Mouse (Mus musculus): ENCODE results near the gene Hdac9.
"Not testable (repeated sequence)": the region's sequence is repeated elsewhere in the genome, so short reads cannot be mapped to it uniquely, and the experiment has no call there.

Gene Hdac9

DNA sequence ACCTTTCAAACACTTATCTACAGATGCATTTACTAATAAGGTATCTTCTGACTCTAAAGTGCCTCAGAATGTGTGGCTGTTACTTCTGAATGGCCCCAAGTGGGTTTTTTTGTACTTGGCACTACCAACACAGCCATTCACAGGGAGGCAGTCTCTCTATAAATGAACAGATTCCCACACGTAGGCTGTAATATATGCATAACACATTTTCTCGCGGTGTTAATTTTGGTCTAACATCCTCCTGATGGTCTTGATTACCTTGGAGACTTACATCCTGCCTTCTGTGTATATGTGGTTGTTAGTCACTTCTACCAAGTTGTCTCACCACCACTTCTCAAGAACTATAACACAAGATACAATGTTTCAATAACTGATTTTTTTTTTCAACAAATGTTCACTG lies 419.2 kb downstream of the Hdac9 start:
- peak; percentile 32 for DNase-seq (ENCODE audit: low read depth, low spot score)

DNA sequence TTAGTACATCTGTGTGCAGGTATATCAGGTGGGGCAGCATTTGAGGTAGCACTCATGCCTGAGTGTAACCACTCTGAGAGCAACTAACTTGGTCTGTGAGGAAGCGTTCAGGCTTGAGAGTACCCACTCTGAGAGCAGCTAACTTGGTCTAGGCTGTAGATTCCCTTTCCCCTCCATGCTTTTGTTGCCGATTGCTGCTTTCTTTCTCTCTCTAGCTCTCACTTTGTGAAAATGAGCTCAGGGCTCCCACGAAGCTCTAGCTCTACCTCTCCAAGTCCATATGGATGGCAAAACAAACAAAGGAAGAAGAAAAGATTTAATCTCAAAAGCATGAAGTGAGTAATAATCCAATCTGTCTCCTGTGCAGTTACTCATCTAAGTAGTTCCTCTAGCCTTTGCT lies 421.0 kb downstream of the Hdac9 start:
- DNase-seq (ENCODE audit: low read depth, low spot score) = peak; percentile 56

DNA sequence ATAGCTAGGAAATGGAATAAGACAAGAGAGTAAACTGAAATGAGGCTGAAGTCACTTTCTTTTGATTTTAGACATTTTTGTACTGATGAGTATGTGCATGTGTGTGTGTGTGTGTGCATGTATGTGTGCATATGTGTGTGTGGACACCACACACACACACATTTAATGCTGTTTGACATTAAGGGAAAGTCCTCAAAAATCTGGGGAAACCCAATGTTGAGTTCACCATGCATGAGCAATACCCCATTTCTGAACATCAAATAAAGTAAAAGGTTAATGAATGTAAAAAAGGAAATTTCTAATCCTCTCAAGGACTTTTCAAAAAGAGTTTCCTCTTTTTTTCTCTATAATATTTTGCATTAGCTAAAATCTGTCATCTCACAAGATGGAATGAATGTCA lies 427.3 kb downstream of the Hdac9 start:
- DNase-seq (ENCODE audit: low read depth, low spot score) = peak; percentile 52

DNA sequence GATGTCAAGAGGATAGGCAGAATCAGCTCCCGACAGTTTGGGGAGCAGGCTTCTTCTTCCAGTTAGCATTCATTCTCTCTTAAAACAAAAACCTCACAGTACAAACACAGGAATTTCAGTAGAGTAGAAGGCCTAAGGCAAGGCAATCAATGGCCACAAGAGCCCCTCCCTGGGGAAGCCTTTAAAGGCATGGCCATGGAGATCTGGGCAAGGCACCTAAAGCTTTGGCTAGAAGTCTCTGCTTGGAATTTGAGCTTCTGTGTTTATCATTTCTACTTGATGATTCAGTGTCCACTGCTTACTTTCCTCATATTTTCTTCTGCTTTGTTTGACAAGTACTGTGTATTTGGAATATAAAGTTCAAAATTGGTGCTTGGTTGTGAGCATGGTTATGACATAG lies 429.2 kb downstream of the Hdac9 start:
- no peak for DNase-seq (ENCODE audit: low read depth, low spot score)

DNA sequence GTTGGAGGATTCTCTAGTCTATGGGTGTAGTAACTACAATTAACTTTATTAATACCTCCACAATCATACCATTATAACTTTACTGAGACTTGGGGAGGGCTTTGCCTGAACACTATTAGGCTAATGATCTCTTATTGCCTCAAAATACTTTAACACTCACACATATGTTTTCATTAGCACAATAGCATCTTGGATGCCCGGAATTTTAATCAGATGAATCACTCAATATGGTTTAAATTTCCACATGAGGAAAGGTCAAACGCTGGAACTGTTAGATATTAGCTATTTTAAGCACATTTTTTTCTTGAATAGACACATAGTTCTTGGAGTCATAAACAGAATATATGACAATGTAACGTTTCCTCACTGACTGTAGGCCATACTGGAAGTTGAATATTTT lies 429.9 kb downstream of the Hdac9 start:
- no peak for DNase-seq (ENCODE audit: low read depth, low spot score)

DNA sequence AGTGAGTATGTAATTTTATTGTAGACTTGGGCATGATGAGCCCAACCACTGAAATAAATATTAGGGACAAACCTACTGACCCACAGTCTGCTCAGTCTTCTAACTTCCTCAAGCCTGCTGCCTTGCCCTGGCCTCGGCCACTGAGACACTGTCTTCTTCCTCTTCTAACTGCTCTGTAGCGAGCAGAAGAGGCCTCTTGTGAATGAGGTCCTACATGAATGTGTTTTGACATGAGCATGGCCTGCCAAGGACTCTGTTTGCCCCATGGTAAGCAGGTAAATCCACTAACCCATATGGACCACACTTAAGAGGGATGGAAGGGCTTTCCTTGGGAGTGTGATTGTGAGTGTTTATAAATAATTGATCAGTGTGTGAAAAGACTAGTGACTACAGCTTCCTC lies 430.9 kb downstream of the Hdac9 start:
- no peak for DNase-seq (ENCODE audit: low read depth, low spot score)

DNA sequence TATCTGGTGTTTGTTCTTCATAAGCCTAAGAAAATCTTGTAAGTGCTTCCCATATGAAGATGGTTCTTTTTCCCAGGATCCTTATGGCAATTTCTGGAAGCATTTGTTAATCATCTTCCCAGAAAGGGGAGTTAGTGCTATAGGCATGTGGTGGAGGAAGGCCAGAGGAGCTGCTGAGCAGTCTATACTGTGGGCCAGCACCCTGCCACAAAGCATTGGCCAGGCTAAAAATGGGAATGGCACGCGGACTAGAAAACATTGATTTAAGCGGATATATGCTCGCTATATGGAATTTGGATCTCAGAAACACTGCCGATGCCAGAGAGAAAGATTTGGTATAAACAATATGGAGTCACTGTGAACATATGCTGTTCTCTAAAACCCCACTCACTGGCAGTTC lies 435.2 kb downstream of the Hdac9 start:
- DNase-seq (ENCODE audit: low read depth, low spot score) = no peak

DNA sequence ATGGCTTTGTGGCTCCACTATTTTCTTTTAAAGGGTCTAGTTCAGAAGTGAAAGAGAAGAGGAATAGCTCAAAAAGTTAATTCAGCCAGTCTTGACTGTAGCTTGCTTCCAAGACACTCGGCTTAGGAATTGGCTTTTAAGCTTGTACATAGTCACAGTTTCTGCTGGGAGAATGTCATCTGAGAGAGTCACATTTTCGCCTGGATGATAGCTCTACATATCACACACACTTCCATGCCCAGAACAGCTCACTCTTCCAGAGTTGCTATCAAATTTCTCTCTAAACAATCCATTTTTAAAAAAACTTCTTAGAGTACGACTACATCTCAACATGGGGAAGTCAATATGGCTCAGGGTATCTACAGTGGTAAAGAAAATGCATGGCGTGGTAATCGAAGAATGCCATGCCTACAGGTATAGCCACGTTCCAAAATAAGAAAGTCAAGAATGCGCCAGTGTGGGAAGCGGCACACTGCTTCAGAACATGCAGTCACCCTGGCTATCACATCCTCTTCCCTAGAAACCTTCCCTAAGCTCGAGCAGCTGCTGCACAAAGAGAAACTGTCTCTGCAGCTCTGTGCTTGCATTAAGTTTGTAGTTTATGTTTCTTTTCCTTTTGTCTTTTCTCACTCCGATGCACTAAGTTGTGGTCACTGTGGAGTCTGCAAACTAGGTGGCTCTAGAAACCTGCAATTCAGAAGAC lies 443.8 kb downstream of the Hdac9 start:
- DNase-seq (ENCODE audit: low read depth, low spot score) = no peak

DNA sequence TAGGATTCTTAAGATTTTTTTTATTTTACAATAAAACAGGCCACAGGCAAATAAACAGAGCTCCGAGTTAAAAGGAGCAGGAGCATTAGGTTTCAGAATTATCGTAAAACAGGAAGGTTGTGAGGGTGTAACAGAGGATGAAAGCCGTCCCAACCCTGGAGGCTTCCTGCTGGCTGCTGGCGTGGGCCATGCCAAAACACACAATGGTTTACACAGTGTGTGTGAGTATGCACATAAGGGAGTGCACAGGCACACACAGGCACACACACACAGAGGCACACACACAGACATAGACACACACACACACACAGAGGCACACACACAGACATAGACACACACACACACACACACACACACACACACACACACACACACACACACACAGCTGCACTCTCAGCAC lies 444.4 kb downstream of the Hdac9 start:
- no peak for DNase-seq (ENCODE audit: low read depth, low spot score)

DNA sequence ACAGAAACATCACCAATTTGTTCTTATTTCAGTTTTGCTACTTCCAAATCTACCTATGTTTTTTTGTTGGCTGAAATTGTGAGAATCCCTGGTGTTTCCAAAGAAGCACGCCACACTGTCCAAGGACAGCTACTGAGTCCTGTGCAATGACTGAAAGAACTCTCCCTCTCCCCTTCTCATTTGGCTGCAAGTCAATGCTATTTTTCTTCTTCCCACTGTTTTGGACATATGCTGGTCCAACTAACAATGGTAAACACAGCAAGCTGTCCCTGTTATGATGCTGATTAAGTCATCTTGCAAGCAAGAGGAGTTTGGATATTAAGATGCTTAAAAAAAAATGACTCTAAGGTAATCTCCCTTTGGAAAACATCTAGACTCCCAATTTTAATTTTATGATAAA lies 455.2 kb downstream of the Hdac9 start:
- no peak for DNase-seq (ENCODE audit: low read depth, low spot score)

DNA sequence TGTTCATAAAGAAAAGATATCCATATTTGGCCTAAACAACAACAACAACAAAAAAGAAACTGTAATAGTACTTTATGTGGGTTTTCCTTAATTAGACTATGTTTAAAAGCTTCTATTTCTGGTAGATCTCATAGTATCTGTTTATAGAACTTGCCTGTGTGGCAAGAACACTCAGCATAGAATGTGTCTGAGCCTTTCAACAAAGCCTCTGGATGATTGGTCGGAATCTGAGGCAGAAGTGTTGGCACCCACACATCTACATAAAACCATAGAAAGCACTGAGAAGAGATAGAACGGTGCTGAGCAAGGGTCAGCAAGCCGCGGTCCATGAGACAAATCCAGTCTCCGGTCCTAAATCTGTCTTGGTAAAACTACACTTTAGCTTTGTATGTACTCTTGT lies 464.3 kb downstream of the Hdac9 start:
- no peak for DNase-seq (ENCODE audit: low read depth, low spot score)

DNA sequence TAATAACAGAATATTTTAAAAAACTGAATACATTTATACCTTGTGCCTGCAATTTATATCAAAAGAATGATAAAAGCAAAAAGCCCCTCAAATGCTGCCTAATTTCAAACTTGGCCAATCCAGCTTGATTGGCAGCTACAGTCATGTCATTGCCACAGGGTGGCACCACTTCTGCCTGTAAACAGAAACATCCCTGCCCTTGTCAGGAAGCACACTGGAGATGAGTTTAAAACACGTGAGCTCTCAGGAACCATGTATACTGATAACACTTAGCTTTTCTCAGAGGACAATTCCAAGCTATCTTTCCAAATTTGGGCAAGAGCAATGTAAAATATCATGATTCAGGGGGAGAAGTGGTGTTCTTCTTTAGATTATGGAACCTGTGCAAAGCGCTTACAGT lies 465.7 kb downstream of the Hdac9 start:
- peak; percentile 56 for DNase-seq (ENCODE audit: low read depth, low spot score)

DNA sequence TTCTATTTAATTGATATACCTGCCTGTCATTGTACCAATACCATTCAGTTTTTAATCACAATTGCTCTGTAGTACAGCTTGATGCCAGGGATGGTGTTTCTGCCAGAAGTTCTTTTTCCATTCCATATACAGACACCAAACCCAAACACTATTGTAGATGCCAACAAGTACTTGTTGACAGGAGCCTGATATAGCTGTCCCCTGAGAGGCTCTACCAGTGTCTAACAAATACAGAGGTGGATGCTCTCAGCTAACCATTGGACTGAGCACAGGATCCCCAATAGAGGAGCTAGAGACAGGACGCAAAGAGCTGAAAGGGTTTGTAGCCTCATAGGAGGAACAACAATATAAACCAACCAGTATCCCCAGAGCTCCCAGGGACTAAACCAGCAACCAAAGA lies 472.2 kb downstream of the Hdac9 start:
- DNase-seq (ENCODE audit: low read depth, low spot score) = not testable (repeated sequence)

DNA sequence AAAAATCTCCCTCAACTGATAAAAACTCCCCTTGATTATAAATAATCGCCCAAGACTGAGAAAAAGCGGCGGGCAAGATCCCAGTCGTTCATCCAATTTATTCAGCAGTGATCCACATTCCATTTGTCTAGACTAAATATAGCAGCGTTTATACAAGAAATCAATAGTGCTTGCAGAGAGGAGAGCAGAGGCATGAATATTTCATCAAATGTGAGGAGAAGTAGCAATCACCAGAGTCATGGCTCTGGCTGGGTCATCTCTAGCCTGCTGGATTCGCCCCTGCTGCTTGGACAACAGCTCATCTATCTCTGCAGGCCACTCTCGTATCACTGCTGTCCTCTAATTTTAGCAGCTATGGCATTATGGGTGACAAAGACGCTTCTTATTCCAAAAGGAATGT lies 476.0 kb downstream of the Hdac9 start:
- no peak for DNase-seq (ENCODE audit: low read depth, low spot score)

DNA sequence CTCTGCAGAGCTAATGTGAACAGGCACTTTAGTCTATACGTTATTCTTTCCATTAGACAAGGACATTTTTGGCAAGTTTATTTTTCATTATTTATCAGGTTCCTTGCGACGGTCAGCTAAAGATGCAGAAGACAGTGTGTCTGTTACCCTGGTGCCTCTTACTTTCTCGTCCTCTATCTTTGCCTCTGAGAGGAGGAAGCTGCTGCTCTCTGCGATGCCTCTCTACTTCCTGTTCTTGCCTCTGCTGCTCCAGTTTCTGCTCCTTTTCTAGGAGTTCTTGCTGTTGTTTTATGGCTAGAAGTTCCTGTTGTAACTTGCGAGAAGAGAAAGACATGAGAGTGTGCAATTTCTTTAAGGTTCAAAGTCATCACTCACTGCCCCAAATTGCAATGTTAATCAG lies 484.0 kb downstream of the Hdac9 start:
- peak; percentile 33 for DNase-seq (ENCODE audit: low read depth, low spot score)

DNA sequence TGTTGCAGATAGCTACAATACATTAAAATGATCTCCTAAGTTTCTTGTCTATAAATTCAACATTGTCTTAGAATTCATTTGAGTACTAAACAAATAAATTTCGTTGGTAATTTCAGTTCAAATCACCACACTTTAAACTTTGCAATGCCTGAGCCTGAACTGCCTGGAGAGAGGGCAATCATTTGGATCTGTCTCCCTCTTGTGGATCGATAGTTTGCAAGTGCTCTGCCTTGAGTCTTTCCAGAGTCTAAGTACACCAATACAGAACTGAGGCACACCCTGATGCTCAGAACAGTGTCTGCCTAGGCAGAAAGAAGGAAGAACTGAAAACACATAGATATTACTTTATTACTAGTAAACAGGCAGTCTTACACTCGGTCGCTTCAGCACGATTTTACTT lies 484.4 kb downstream of the Hdac9 start:
- peak; percentile 58 for DNase-seq (ENCODE audit: low read depth, low spot score)

DNA sequence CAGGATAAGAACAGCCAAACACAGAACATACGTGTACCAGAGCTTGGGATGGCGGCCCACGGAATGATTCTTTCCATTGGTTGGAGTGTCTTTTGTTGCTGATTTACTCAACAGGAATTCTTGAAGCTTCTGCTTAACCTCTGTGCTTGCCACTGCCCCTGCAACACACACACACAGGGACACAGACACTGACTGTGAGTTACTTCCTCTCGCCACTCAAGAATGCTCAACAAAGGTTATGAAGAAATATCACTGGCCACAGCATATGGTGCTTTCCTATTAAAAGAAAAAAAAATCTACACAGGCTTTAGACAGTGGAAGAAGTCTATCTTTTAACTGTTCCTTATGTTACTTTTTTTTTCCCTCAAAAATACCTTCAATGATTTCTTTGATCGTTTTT lies 485.1 kb downstream of the Hdac9 start:
- DNase-seq (ENCODE audit: low read depth, low spot score) = no peak

DNA sequence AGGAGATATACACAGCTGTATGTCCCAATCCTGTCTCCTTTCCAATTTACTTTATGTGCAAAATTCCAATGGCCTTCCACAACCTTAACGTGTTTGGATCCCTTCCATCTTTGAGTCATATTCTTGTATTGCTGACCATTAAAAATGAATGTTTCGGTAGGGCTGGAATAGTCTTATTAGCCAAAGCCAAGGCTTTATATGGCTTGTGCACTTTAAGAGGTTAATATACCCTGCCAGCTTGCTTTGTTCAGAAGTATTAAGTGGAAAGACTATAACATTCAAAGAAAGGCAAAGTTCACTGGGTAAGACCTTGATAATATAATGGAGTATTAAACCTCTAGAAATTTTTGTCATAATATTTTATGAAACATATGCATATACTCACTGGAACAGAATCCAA lies 491.4 kb downstream of the Hdac9 start:
- DNase-seq (ENCODE audit: low read depth, low spot score) = no peak

DNA sequence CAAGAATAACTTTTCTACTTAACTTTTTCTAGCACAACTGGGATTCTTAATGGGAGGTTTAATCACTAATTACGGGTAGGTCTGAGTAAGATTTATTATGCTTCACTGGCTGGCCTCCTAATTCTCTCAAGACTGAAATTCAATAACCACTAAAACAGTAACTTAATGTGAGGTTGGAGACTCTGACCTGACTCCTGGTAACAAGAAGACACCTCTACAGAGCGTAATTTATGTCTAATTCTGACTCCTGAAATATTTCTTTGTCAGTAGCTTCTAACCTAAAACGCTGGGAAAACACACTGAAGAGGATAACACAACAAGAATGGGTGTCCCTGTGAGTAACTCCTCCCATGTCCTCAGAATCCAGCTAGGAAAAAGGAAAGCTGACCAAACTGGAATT lies 508.8 kb downstream of the Hdac9 start:
- no peak for DNase-seq (ENCODE audit: low read depth, low spot score)

DNA sequence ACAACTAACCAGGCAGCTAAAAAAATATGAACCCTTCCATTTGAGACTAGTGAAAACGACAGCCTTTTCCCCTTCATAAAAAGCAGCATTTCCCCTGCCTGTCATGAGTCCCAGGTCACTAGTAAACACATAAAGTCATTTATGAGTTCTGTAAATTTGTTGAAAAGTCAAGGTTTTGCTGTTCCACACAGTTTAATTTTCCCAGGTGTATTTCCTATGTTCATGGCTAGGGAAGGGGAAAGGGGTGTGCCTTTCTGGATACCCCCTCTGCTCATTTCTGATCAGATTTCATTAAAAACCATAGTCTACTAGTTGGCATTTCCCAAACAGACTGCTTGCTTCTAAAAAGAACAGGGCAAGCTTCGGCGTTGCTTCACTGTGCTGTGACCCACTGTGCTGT lies 509.8 kb downstream of the Hdac9 start:
- DNase-seq (ENCODE audit: low read depth, low spot score) = no peak

DNA sequence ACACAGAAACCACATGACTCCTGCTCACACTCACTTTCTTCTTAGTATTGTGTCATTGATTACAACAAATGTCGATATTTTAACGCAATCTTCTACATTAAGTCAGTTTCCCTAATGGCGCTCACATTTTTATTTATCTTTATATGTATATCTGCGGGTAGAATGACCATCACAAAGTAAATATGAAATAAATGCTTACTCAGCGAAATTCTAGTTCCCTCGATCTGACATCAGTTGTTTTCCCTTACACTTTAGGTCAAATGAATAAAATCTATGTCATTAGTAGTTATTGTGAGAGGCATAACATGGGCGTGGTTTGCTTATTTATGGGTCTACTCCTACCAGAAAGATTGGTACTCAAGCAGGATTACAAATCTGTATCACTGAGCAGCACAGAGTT lies 514.8 kb downstream of the Hdac9 start:
- DNase-seq (ENCODE audit: low read depth, low spot score) = no peak

DNA sequence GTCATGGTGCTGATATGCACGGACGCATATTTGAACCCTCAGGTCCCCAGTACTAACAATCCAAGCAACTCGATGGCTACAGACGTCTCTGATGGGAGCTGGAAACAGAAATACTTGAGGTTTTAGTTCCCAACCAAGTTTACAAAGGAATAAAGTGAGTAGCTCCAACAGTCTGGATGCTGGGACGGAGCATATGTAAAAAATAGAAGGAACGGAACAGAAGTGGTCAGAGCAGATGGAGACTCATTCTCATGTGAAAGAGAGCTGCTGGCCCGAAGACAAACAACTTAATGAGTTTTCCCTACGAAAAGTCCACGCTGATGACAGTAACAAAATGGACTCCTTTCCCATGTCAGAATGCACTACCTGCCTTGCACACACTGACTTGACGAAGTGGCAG lies 518.3 kb downstream of the Hdac9 start:
- no peak for DNase-seq (ENCODE audit: low read depth, low spot score)

DNA sequence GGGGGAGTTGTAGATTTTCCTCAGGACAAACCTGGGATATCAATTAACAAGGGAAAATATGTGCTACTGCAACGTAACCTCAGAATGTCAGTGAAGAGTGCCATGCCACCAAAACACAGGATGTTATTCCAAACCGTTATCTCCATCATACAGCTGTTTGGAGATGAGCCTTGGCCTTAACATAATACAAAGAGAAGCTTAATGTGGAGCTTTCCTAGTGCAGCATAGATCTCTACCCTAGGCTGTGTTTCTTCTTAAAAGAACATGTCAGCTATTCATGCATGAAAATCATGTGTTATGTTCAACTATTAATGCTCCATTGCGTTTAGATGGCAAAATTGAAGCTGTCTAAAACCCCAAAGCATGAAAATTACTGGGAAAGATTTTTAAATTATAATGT lies 522.6 kb downstream of the Hdac9 start:
- no peak for DNase-seq (ENCODE audit: low read depth, low spot score)

DNA sequence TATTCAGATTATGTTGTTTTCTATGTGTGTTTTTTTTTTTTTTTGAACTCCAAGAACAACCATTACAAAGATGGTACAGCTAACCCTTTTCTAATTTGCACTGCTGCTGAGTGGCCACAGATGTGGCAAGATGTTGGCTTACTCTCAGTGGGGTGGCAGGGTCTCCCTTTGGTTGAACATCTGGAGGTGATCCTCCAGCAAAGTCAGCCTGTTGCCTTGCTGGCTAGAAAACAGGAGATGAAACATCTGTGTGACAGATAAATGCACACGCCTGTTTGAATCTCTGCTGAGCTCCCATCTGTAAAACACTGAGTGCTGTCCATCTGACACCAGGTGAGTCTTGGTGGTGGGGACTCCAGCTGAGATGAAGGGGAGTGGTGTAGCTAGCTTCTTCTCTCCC lies 537.2 kb downstream of the Hdac9 start:
- no peak for DNase-seq (ENCODE audit: low read depth, low spot score)

All from CD4-positive, CD25-positive, alpha-beta regulatory T cell, adult 2 months (primary cell).